In the genomic region with DNA sequence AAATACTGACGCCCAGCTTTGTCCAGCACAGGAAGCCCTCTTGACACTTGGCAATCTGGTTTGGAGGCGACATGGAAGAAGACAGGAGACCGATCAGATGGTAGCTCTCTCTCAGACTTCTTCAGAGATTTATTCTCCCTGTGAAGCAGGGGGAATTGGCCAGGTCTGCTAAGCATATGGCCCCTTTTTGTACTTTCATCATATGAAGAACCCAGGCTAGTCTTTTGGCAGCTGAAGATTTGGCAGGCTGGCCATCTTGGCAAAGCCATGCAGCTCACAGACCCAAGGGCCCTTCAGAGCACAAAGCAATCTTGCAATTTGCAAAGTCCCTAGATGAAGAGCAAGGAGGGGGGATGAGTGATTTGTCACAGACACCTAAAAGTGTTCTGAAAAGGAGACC, we compare ENCODE assay signal across 9 mouse cellular contexts.
DNase-seq lines count a peak whose midpoint lies in the region; ATAC-seq lines count a peak whose summit lies in the region.
"Had no signal": no experiment of that assay in that cellular context is flagged by ENCODE, and none has a peak within 500 bp of the region (broad histone marks: within the 10 kb centered on the region; RNA-seq: fewer than 3 reads in every experiment).

No protein-coding gene starts in this region.

- peak; percentile 92 for ATAC-seq in cerebellum, adult (ENCODE audit: insufficient number of reproducible peaks, low FRiP score, low TSS enrichment)
- peak; percentile 75 for ATAC-seq in lung, embryonic 15.5 days (ENCODE audit: borderline replicate concordance, extremely low read depth, low FRiP score, low TSS enrichment)
- no peak for ATAC-seq in erythroblast, adult 5-6 weeks (replicated peaks; ENCODE audit: low FRiP score, poor library complexity, severe bottlenecking)
- ATAC-seq in megakaryocyte-erythroid progenitor cell, adult 5-6 weeks (replicated peaks; ENCODE audit: low FRiP score, low TSS enrichment, poor library complexity, severe bottlenecking), result no peak
- no peak for ATAC-seq in CD4-positive, CD25-positive, alpha-beta regulatory T cell, adult 4 months

- no peaks in the 10 kb centered on the region for H3K9me3 ChIP-seq in lung, embryonic 15.5 days

- no peaks in the 10 kb centered on the region for H3K36me3 ChIP-seq in lung, embryonic 15.5 days

- WGBS in lung, embryonic 15.5 days, result 29% methylated on average over 3 of the region's 3 CpGs

- no peak overlapping the region for H3K4me2 ChIP-seq in lung, embryonic 15.5 days

- H3K27ac ChIP-seq in lung, embryonic 15.5 days, result peak overlapping the region; percentile 19; the same call in 1 of the 2 replicates
- H3K27ac ChIP-seq: liver, embryonic 14.5 days had no signal

- H3K4me3 ChIP-seq in lung, embryonic 15.5 days, result no peak overlapping the region

- no peak overlapping the region for H3K9ac ChIP-seq in lung, embryonic 15.5 days
- H3K9ac ChIP-seq: liver, embryonic 14.5 days had no signal

- 0 out of 2 replicates have a peak, but pooled peaks cover 4% of the 10 kb centered on the region for H3K4me1 ChIP-seq in lung, embryonic 15.5 days

- H3K27me3 ChIP-seq in lung, embryonic 15.5 days, result no peaks in the 10 kb centered on the region

- DNase-seq in kidney, postnatal 10 days, result peak; percentile 8
- DNase-seq in kidney, adult 11 months, result no peak
- peak; percentile 41 for DNase-seq in gastrocnemius, postnatal 10 days

Comparison
In these comparisons a context has a peak if more than half of its experiments do, and no peak if none do; other contexts are left out.
1. ATAC-seq: peak in cerebellum, adult (single experiment) and lung, embryonic 15.5 days (single experiment); none in erythroblast, adult 5-6 weeks (single experiment), megakaryocyte-erythroid progenitor cell, adult 5-6 weeks (single experiment) and CD4-positive, CD25-positive, alpha-beta regulatory T cell, adult 4 months (single experiment).